Mouse (Mus musculus) heart, postnatal 4 days (tissue): ENCODE data around the gene Gpr35. TPM values are rescaled to one million over a fixed set of nuclear protein-coding genes. Genes with fewer than 3 reads are reported as not detected.

ENCODE experiments used
- total RNA-seq, 2 experiments: library from RNA; stranded (reverse); gene quantifications; 2 replicates each; pipeline ENCODE4 v1.2.3; 2021

Gene Gpr35
- total RNA-seq, 2 experiments from 2014 or later = 0.38 to 0.59 TPM

Other genes with a start within 250 kb of the Gpr35 start
- 100 to 1,000 TPM; 133 to 148 TPM for gene Gpc1, start 119.2 kb upstream of the Gpr35 start, total RNA-seq
- under 1 TPM in 1 of 2 experiments, not detected in 1; 0.14 TPM for gene Ankmy1, start 48.0 kb upstream of the Gpr35 start, total RNA-seq
- 10 to 100 TPM in 1 of 2 experiments, 1 to 10 TPM in 1; 9.3 to 10.6 TPM for gene Dusp28, start 43.9 kb upstream of the Gpr35 start, total RNA-seq
- 10 to 100 TPM; 73.8 to 74.1 TPM for gene Rnpepl1, start 40.1 kb upstream of the Gpr35 start, total RNA-seq
- 10 to 100 TPM; 10.2 to 14.0 TPM for gene Capn10, start 16.5 kb upstream of the Gpr35 start, total RNA-seq
- gene Aqp12, start 55.5 kb downstream of the Gpr35 start, total RNA-seq = not detected
- gene Kif1a, start 151.1 kb downstream of the Gpr35 start, total RNA-seq = 1 to 10 TPM; 6.2 to 7.5 TPM
- not detected for gene Agxt, start 184.4 kb downstream of the Gpr35 start, total RNA-seq
- not detected for gene 2310007B03Rik, start 210.1 kb downstream of the Gpr35 start, total RNA-seq
- gene Crocc2, start 217.9 kb downstream of the Gpr35 start, total RNA-seq = under 1 TPM; 0.45 to 0.48 TPM